Mouse (Mus musculus) WW6 (cell line): Measurements from ENCODE around the gene Card9.

ENCODE experiments used
- DNase-seq: peaks from one replicate; pipeline ENCODE4 v3.0.0-alpha.2; 2013; ENCODE audit warnings: low read depth, low spot score

Card9 gene

DNA sequence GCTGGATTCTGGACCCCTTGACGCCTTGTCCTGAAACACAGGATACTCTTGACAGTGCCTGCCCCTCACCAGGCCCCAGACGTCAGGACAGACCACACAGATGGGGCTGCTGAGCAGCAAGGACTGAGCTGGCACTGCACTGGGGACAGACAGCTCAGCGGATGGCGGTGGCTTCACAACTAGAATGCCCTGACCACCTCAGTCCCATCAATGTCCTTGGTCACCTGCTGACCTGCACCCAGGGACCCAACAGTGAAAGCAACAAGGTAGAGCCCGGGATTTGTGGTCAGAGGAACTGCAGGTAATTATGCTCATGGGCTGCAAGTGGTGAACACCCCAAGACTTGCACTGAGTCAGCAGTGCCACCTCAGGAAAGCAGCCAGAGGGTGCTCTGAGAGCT is 2.3 kb upstream of the Card9 start:
- no peak for DNase-seq

DNA sequence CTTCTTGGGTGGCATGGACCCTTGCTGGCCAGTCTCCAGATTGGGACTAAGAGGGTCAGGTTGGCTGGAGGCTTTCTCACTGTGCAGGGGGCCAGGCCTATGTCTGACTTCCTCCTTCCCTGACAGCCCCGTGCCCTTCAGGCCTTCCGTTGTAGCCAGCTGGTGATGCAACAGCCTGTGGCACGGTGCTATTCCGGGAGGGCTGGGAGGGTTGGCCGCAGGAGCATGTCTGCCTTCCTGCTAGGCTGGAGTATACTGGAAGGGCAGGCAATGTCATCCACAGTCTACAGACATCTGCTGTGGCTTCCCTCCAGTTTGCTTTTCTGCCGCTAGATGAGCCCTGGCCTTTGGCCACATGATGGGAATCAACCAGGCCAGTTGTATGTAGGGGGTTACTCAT is 735 bp downstream of the Card9 start:
- DNase-seq, result no peak

DNA sequence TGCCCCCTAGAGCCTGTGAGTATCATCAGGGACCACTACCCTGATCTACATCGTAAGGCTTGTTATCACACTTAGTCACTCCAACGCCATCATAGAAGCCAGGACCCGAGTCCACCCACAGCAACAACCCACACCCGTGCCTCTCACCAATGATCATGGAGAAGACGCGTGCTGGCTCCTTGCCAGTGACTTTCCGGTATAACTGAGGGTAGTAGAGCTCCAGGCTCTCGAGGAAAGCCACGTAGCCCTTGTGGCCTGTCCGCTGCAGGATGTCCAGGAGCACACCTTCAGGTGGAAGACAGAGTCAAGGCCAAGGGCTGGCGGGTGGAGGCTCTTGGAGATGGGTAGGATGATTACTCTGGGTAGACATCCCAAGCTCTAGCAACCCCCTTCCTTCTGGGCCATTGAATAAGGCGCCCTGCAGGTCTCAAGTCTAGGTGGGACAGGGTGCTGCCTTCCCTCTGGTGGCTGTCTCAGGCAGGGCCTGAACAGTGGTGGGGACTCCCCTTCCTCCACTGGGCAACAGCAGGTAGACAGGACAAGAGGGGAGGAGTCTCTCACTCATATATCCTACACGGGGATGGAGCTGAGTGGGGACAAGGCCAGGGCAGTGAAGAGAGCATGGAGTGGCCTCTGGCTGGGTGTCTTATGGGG is 1.9 kb downstream of the Card9 start:
- no peak for DNase-seq

DNA sequence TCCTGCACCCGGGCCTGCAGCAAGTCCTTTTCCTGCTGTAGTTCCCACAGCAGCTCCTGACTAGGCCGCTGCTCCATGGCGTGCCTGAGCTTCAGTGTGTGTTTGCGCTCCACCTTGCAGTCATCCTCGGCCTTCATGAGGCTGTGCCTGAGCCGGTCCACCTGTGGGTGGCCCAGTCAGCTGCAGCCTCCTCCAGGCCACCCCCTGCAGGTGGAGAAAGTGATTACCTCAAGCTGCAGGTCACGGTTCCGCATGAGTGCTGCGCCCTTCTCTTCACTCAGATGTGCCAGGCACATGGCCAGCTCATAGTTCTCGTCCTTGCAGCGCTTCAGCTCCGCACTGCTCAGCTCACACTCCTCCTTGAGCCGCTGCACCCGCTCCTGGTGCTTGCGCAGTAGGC is 3.2 kb downstream of the Card9 start:
- no peak for DNase-seq

DNA sequence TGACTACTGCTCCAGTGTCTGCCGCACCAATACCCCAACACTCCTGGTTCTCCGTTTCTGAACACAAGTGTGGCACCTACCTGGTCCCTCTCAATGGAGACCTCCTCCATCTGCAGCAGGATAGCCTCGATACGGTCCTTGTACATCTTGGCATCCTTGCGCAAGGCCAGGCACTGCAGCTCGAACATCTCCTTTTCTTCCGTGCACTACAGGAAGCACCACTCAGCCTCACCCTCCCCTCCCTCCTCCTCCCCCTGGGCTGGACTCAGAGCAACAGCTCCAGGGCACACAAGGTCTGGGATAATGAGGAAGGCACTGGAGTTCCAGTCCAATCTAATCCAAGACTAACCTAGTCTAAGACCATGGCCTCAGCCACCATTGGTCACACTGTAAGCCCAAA is 4.0 kb downstream of the Card9 start:
- no peak for DNase-seq

DNA sequence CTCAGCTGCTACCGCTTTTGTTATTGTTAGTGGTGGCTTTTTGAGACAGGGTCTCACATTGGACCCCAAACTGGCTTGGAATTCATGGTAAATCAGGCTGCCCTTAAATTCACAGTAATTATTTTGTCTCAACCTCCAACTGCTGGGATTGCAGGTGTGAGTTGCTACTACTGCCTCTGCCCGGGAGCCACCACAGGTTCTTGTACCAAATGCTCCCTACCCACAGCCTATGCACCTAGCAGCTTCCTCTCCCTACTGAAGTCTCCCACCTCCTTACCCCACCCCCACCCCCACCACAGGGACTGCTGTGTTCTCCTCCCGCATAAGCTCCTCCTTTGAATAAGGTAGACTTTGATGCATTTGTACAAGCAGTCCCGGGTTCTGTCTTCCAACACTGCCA is 4.5 kb downstream of the Card9 start:
- DNase-seq, result no peak

DNA sequence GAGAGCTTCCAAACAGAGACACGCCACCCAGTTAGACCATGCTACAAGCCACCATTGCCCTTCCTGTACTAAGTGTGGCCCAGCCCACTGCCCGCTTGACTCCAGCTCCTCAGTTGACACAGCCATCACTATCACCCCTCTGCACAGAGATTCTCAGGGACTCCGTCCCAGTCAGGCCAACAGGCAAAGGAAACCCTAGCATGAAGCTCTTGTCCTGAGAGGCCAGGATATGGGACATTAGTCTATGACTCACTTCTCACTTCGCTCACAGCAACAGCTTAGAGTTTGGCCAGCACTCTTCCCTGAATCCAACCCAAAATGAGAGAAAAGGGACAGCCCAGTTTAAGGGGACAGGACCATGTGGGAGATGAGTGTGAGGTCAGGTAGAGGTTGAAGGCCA is 6.3 kb downstream of the Card9 start:
- no peak for DNase-seq

DNA sequence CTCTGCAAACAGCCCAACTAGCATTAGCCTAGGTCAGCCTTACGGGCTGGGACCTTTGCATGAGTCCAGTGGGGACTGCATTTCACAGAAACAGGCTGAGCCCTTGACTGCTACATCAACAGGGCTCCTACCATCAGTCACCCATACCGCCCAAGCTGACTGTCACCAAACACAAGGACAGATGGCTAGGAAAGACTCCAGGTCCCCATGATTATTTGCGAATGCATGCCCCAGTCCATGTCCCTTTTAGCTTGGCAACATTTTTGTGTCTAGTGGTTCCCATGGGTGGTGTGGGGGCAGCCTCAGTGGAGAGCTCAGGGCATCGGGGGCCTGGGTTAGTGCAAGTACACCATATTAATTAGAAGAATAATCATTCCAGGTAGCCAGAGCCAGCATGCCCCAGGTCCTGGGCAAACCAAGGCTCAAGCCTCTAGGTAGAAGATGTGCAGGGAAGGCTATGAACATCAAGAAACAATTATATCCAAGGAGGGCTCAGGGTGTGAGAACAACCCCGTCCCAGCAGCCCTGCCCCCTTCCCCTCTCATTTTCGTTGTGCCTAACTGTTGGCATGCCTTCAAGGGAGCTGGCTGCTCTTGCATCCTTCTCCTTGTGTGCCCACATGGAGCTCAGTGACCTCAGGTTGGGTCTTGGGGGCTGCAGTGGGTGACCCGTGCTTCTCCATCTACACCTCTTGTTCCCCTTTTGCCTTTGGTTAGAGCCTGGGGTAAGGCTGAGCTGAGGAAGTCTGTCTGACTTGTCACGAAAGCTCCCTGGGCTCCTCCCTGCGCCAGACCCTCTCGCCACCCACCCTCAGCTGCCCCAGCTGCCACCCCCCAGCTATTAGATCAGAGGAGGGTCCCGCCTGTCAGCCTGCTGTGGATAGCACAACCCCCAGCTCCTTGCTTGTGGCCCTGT is 7.4 kb downstream of the Card9 start:
- DNase-seq, result no peak

DNA sequence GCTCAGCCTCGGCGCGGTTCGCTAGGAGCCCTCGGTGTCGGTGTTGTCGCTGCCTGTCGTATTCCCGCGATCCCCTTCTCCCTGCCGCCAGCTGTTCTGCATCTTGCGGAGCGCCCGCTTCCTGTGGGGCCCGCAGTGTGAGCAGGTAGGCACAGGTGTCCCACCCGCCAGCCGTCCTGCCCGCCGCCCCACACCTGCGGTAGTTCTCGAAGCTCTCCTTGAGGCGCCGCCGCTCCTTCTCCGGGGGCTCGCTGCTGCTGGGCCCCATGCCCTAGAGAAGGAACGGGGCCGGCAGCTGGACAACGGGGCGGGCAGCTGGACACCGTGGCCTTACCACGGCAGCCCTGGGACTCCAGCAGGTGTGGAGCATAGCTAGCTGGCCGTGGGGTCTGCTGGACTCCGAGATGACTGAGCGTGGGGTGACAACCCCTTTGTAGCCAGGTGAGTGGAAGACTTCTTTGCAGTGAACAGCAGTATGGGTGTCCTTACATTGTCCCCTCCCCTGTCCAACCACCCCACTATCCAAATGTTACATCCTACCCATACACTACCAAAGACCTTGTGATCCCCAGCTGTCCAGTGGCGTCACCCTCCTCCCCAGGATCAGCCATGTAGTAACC is 8.3 kb downstream of the Card9 start:
- no peak for DNase-seq

DNA sequence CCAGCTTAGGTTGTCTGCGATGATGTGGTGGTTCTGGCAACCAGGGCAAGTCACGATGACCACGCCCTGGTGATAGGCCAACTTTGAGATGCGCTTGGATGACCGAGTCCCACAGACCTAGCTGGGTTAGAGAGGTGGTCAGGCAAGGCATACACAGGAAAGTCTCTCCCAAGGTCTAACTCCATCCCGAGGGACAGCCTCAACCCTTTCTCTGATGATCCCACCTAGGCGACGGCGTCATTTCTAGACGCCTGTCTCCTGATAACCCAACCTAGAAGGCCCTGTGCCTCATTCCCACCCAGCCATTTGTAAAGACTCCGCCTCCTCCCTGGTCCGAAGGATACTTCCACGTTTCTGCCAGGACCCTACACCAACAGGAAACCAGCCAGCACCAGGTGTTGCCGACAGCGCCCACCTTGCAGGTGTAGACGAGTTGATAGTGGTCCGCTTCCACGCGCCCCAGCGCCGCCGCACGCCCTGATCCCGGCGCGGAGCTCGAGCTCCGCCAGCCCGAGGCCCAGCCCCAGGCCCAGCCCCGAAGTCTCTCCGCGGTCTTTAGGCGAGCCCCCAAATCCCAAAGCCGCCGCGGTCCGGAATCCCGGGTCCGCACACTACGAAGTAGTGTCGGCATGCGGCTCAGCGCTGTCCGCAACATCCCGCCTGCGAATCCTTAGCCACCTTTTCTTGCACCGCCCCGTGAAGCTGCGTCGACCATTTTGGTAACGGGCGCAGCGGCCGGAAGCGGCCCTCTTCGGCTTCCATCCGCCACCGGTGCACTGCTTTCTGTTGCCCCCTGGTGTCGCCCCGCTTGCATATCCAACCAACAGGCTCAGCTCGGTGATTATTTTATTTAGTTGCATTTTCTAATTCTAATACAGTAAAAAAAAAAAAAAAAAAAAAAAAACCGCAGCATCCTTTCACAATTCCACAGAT is 9.1 kb downstream of the Card9 start, which contains the start of gene Dnlz:
TSS of gene Dnlz (minus strand) at position 753 of the 933 bp plus-strand sequence.
- DNase-seq, result peak; percentile 77

DNA sequence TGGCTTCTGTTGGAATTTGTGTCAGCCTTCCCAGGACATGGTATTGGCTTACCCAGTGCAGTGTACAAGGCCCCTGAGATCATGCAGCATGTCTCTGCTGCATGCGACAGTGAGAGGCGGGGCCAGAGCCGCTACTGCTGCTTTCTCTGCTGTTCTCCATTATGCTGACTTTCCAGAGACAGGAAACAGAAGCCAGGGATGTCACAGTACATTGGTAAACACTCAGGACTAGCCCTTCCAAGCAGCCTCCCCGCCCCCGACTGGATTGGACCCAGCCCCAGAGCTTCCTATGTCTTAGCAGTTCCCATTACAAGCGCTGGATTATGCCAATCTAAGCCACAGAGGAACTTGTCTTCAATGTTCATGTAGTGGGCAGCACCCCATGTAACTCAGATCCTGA is 12.5 kb downstream of the Card9 start:
- no peak for DNase-seq

DNA sequence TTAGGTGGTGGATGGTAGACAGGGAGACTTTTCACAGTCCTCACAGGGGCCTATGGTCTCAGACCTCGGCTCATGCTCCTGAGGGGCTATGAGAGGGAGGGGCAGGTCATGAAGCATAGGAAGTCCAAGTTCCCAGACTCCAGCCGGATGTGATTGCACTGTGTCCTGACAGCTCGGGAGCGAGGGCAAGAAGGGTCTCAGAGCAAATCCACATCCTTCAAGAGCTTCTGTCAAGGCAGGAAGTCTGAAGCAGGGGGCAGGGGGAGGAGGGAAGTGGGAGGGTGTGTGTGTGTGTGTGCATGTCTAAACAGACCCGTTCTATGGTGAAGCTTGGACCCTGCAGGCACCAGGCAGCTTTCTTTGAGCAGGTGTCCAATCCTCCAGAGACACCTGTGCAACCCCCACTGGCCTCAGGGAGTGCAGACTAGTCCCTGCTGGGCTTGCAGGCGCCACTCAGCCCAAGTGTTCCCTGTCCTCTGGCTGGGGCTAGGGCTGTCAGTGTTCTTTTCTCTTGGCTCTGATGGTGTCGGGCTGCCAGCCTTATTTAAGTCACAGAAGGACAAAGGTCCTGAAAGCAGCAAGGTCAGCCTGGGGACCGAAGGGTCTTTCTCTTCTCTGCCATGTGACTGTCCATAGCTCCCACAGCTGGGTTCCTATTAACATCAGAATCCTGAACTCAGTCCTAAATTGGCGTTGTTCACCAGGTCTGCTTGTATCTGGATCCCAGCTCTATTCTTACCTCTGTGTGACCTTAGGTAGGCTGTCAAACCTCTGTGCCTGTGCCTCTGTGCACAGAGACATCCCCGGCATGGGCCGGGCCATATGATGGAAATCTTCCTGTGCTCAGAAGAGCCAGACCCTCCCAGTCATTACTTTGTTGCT is 17.9 kb downstream of the Card9 start:
- no peak for DNase-seq

DNA sequence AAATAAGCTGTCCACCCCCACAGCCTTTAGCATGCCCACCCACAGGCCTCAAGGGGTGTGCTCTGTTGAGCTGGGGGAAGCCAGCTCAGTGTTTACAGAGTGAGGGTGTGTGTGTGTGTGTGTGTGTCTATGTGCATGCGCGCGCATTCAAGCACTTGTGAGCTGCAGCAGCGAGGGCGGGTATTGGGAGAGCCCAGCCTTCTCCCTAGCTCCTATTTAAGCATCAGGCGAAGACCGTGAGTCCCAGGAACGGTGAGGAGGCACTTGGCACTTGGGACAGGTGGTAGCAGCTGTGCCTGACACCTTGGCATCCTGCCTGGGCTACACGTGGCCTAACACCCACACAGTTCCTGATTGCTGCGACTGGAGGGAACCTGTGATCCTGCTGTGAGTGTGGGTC is 18.7 kb downstream of the Card9 start:
- DNase-seq, result no peak

DNA sequence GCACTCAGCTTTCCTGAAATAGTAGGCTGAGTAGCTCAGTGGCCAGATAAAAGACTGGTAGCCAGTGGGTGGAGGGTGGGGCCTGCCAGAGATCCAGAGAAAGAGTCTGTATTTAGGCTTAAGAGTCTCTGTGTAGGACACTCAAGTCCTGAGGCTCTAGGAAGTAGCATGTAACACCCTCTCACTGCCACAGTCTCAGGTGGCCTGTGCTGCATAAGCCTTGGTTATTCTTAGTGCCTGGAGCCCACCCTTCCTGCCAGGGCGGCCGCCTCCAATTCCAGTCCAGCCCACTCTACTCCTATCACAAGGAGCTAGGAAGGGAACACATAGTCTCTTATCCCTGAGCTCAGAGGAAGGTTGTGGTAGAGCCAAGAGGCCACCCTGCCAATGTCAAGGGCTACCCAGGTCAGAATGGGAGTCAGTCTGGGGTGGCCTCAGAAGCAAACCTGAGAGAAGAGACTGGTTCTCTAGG is 19.2 kb downstream of the Card9 start:
- no peak for DNase-seq

DNA sequence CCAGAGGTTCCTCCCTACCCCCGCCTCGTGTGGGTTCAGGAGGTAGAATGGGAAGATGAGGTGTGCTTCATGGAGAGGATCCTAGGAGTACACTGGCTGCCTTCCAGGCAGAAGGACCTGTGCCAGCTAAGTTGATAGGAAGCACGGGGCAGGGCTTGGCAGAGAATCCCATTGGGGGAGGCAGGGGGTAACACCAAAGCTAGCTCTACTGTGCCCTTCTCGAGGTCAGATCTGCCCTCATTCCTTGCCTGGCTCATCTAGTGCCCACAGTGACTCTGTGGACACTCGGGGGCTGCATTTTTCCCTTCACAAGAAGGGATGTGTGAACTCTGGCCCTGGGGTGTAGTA is 21.5 kb downstream of the Card9 start:
- DNase-seq, result no peak

DNA sequence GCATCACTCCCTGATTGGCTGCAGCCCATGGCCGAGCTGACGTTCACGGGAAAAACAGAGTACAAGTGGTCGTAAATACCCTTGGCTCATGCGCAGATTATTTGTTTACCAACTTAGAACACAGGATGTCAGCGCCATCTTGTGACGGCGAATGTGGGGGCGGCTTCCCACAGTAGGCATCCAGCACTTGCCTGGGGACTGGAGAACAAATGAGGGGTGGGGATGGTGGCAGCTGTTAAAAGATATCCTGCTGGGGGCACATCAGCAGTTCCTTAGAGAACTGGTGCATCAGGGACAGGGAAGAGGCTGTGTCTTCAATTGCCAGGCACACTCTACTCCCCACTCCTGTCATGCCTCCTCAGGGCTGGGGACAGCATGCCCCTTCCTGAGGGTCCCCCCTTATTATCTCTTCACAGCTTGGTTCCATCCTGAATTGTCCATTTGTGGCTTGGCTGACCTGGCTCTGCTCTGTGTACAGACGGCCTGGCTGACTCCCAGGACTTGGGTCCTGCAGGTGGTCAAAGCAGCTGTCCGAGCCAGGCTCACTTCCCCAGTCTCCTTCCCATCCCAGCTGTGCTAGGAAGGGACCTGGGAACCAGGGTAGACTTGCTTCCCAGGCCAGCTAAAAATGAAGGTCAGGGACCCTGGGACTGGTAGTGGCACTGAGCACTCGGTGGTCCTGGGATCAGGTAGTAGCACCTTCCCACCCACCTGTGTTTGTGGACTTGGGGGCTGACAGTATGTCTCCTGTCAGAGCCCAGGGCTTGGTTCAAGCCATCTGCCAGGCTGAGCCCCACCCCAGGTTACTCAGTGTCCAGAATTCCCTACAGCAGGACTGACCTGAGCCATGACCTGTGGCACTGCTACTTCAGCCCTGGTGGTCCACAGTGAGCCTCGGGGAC is 22.2 kb downstream of the Card9 start:
- no peak for DNase-seq

DNA sequence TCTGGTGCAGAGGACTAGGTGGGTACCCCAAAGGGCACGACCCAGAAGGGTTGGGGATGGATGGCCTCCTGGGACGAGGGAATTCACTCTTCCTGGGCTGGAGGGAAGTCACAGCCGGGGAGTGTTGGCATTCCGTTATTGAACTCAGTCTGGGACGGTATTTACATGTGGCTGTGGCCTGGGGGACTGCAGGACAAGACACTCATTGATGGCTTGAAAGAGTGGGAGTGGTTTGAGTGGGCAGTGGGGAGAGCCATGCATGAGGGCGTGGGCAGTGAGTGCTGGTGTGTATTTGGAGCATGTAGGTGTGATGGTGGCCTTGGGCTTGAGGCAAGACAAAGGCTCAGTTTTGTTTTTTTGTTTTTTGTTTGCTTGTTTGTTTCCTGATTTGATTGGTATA is 30.0 kb downstream of the Card9 start:
- no peak for DNase-seq

DNA sequence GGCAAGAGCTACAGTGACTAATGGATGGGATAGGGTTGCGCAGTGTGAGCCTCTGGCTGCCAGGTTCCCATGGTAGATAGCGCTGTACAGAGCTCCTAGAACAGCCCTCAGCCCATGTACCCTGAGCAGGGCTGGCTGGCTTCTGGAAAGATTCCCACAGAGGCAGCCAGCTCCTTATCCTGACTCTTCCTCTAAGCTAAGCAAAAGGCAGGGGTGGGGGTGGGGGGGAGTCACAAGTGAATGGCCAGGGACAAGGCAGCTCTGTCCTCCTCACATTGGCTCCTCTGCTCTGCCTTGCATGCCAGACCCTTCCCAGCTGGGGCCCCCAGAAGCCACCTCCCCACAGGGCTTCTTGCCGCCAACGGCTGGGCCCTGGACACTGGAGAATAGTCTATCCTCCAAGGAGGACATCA is 30.7 kb downstream of the Card9 start:
- DNase-seq, result no peak

DNA sequence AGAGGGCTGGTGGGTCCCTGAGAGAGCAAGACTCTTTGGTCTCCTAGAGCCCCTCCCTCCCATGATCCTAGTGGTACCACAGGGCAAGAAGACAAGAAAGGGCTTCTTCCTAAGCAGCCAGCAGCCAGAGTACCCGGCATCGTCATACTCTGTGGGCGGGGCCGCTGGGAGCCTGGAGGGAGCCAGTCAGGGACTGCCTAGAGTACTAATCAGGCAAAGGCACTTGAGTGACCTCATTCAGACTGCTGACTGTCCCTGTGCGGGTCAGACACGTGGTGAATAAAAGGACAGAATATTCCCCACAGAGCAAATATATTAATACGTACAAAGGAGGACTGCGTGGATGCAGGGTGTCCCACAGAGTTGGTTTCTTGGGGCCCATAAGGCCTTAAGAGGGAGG is 31.3 kb downstream of the Card9 start:
- DNase-seq, result no peak

DNA sequence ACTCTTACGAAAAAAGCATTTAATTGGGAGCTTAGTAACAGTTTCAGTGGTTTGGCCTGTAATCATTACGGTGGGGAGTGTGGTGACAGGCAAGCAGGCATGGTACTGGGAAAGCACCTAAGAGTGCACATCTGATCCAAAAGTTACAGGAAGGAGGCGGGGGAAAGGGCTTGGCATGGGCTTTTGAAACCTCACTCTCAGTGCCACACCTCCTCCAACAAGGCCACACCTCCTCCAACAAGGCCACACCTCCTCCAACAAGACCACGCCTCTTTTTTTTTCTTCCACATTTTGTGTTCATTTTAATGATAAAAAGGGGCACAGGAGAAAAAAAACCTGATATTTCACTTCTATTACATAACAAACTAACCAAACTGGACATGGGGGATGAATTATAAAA is 32.9 kb downstream of the Card9 start:
- no peak for DNase-seq
